Mouse (Mus musculus): ENCODE measurements around the gene Slc31a1.

The Slc31a1 gene

GRCm38 (mm10) chr4:62407730-62408582 lies 47.4 kb downstream of the Slc31a1 start:
- DNase-seq (ENCODE audit: low spot score) = peak; percentile 70

DNA sequence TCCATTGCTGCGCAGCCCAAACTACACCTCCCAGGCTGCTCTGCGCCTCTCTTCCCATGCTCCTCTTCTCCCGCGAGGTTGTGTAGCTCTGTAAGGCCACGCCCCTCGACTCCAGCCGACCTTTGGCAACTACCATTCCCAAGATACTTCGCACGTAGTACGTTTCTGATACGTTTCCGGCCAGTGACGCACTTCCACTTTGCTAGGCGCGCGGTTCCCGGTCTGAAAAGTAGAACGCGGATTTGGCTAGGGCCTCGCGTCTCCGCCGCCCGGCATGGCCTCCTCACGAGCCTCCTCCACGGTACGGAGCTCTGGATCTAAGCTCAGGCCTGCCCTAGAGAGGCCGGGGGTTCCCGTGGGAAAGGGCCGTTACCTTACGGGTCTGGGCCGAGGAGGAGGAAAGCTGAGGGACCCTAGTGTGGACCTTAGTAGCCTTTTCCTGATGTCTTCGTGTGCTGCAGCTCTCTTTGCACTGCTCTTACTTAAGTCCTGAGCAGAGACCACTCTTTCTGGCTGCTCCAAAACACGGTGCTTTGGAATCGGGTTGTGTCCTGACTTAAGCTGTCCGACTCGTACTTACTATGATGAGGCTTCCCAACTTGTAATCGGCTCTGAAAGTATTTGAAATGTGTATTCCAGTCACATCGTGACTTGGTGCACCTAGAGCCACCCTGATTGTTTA lies 48.2 kb downstream of the Slc31a1 start, which contains the start of the genes Cdc26 and Prpf4:
Gene Cdc26, minus strand, starts transcription at position 42 of the 682 bp plus-strand sequence.
Gene Prpf4, plus strand, starts transcription at position 197 of the 682 bp plus-strand sequence.
- DNase-seq (ENCODE audit: low spot score) = peak; percentile 99

DNA sequence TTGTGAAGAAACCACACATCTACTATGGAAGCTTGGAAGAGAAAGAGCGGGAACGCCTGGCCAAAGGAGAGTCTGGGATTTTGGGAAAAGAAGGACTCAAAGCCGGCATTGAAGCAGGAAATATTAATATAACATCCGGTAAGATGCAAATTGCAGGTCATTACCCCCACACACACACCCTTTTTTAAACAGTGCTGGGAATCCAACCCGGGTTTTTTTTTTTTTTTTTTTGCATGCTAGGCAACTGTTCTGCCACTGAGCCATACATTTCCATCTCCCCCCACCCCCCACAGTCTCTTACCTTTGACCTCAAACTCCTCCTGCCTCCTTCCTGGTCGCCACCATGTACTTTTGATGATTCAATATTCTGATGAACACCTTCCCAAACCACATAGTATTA lies 49.1 kb downstream of the Slc31a1 start:
- no peak for DNase-seq (ENCODE audit: low spot score)

- no peak for DNase-seq (ENCODE audit: low spot score)
These were observed 49.8 kb downstream of the Slc31a1 start for GRCm38 (mm10) chr4:62410325-62410724.

DNA sequence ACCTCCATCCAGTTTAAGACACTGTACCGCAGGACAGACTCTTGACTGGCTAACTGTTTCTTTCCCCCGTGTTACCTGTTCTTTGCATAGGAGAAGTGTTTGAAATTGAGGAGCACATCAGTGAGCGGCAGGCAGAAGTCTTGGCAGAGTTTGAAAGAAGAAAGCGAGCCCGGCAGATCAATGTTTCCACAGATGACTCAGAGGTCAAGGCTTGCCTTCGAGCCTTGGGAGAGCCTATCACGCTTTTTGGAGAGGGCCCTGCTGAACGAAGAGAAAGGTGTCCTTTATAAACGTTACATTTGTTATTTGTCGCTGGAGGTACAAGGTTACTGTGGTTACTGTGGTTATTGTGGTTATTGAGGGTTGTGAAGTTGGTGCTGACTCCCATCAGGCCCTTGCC lies 51.1 kb downstream of the Slc31a1 start:
- no peak for DNase-seq (ENCODE audit: low spot score)

- no peak for DNase-seq (ENCODE audit: low spot score)
These were observed 57.9 kb downstream of the Slc31a1 start for GRCm38 (mm10) chr4:62418448-62418847.

GRCm38 (mm10) chr4:62419091-62419490 lies 58.6 kb downstream of the Slc31a1 start:
- no peak for DNase-seq (ENCODE audit: low spot score)

GRCm38 (mm10) chr4:62425891-62426290 lies 65.4 kb downstream of the Slc31a1 start:
- no peak for DNase-seq (ENCODE audit: low spot score)

GRCm38 (mm10) chr4:62427978-62428758 lies 67.6 kb downstream of the Slc31a1 start:
- no peak for DNase-seq (ENCODE audit: low spot score)

DNA sequence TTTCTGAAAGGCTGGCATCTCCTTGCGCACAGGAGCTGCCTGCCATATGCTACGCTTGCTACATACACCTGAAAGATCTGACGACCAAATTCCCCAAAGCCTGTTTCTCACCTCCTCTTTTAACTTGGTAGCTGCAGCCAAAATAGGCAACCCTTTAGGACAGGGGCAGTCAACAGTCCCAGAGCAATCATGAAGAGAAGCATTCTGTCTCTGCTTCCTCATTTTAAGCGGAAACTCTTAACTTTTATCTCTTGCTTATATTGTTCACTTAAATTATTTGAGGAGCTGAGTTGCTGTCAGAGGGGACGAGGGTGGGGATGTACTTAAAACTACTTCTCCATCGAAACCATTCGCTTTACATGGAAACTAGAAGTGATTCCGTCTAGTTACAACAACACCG lies 69.1 kb downstream of the Slc31a1 start:
- DNase-seq (ENCODE audit: low spot score) = no peak

- no peak for DNase-seq (ENCODE audit: low spot score)
These were observed 70.2 kb downstream of the Slc31a1 start for GRCm38 (mm10) chr4:62430678-62431077.

- no peak for DNase-seq (ENCODE audit: low spot score)
These were observed 71.0 kb downstream of the Slc31a1 start for GRCm38 (mm10) chr4:62431522-62431921.

- DNase-seq (ENCODE audit: low spot score) = no peak
These were observed 73.7 kb downstream of the Slc31a1 start for GRCm38 (mm10) chr4:62433939-62434870.

GRCm38 (mm10) chr4:62435081-62435480 lies 74.6 kb downstream of the Slc31a1 start, which contains the start of gene Rnf183:
Gene Rnf183, minus strand, starts transcription at chr4:62435252.
- no peak for DNase-seq (ENCODE audit: low spot score)

- DNase-seq (ENCODE audit: low spot score) = no peak
These were observed 76.8 kb downstream of the Slc31a1 start for GRCm38 (mm10) chr4:62437256-62437778.

- DNase-seq (ENCODE audit: low spot score) = no peak
These were observed 77.3 kb downstream of the Slc31a1 start for GRCm38 (mm10) chr4:62437871-62438270.

- no peak for DNase-seq (ENCODE audit: low spot score)
These were observed 79.3 kb downstream of the Slc31a1 start for GRCm38 (mm10) chr4:62439793-62440192.

- DNase-seq (ENCODE audit: low spot score) = no peak
These were observed 80.0 kb downstream of the Slc31a1 start for GRCm38 (mm10) chr4:62440544-62440943.

GRCm38 (mm10) chr4:62440986-62441385 lies 80.5 kb downstream of the Slc31a1 start:
- DNase-seq (ENCODE audit: low spot score) = no peak

Measured in lung, postnatal 25 days (tissue).